Comparison of ENCODE assay signal across 8 mouse cellular contexts in the genomic region with DNA sequence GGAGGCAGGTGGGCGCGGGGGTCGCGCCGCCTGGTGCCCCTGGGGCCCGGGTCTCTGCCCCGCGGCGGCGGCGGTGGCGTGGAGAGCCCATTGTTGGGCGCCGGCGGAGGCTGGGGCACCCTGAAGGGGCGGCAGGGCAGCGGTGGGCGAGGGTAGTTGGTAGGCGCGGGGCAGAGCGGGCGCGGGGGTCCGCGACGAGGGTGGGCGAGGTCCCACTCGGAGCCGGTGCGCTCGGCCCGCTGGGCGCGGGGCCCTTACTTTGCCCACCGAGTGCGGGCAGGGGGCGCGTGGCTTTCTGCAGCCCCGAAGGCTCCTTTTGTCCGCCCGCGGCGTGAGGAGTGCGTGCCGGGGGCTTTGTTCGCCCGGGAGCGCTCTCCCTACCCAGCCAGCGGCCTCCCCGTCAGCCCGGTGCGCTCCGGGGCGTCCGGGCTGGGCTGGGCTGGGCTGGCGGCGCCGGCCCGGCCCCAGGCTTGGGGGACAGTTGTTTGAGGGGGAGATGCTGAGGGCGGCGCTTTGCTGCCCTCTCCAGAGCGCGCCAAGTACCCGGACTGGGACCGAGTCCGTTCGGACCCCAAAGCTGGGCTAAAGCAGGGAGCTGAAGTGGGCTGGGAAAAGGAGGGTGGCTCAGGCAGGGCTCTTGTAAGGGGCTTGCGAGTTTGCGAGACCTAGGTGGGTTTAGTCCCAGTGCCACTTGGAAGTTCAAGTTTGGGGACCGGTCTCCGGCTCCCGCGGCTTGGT. TPM values are rescaled to one million over a fixed set of nuclear protein-coding genes. Genes with fewer than 3 reads are reported as not detected.
A peak's percentile ranks its signal among the peaks of the same experiment; 100 is the strongest.
DNase-seq lines count a peak whose midpoint lies in the region; ATAC-seq and TF ChIP-seq lines count a peak whose summit lies in the region.

No protein-coding gene starts in this region.

- peak; percentile 25 for ATAC-seq in forebrain, embryonic 13.5 days
- no peak for ATAC-seq in intestine, embryonic 16.5 days

- no peak for TF ChIP-seq EP300 in MEL (IDR thresholded peaks at IDR 0.05; ENCODE audit: low read depth in 1 of 2, low read length in 2 of 2)

- no peaks in the 10 kb centered on the region for H3K9me3 ChIP-seq in MEL (replicated peaks; ENCODE audit: insufficient read depth, low read length)
- no peaks in the 10 kb centered on the region for H3K9me3 ChIP-seq in forebrain, embryonic 13.5 days (replicated peaks)
- no peaks in the 10 kb centered on the region for H3K9me3 ChIP-seq in intestine, embryonic 16.5 days (ENCODE audit: control insufficient read depth, low read length)

- peaks cover 38% of the 10 kb centered on the region for H3K79me2 ChIP-seq in MEL (ENCODE audit: control insufficient read depth, insufficient read depth, low read length, poor library complexity)

- H3K27me3 ChIP-seq in MEL (ENCODE audit: control insufficient read depth in 1 of 2, insufficient read depth in 2 of 2, low read length in 2 of 2), result no peaks in the 10 kb centered on the region
- no peaks in the 10 kb centered on the region for H3K27me3 ChIP-seq in forebrain, embryonic 13.5 days
- no peaks in the 10 kb centered on the region for H3K27me3 ChIP-seq in intestine, embryonic 16.5 days (replicated peaks; ENCODE audit: control insufficient read depth, insufficient read depth, low read length)
- H3K27me3 ChIP-seq in testis, adult 2 months (ENCODE audit: control insufficient read depth, insufficient read depth, low read length), result no peaks in the 10 kb centered on the region

- peak; percentile 36 for DNase-seq in gastrocnemius, postnatal 10 days
- DNase-seq in gastrocnemius, postnatal 25 days, result no peak
- DNase-seq in MEL (ENCODE audit: low read depth, low spot score), result peak; percentile 51
- peak; percentile 41 for DNase-seq in lung, postnatal 10 days
- no peak for DNase-seq in left cerebral cortex, postnatal 25 days (ENCODE audit: low spot score in 2 of 2)

- intact Hi-C loops in left cerebral cortex, postnatal 25 days (cut with DNase I), result loop anchor here (2.0 kb wide), 2 partner anchors 77 to 253 kb away; no protein-coding TSS in a partner anchor

- no peak; the same call in 1 of the 2 replicates for TF ChIP-seq RAD21 in MEL (IDR thresholded peaks at IDR 0.05; ENCODE audit: low read depth, low read length)

- peak overlapping the region; percentile 49 for H3K27ac ChIP-seq in MEL (ENCODE audit: control insufficient read depth, low read depth, low read length)
- peak overlapping the region; percentile 99 for H3K27ac ChIP-seq in forebrain, embryonic 13.5 days
- peak overlapping the region; percentile 77 for H3K27ac ChIP-seq in intestine, embryonic 16.5 days (ENCODE audit: low read length)
- H3K27ac ChIP-seq in testis, adult 2 months (ENCODE audit: control insufficient read depth, insufficient read depth, low read depth, low read length), result no peak overlapping the region

- WGBS in forebrain, embryonic 13.5 days, result 1% methylated on average over 35 of the region's 73 CpGs
- WGBS in intestine, embryonic 16.5 days, result under 1% methylated on average over 61 of the region's 73 CpGs

- H3K9ac ChIP-seq in MEL (ENCODE audit: control insufficient read depth, low read depth, low read length, poor library complexity, severe bottlenecking), result peak overlapping the region; percentile 94
- peak overlapping the region; percentile 100 for H3K9ac ChIP-seq in forebrain, embryonic 13.5 days
- H3K9ac ChIP-seq in intestine, embryonic 16.5 days (ENCODE audit: low read depth, low read length), result peak overlapping the region; percentile 98

- peak overlapping the region; percentile 94 for H3K4me2 ChIP-seq in forebrain, embryonic 13.5 days
- H3K4me2 ChIP-seq in intestine, embryonic 16.5 days (ENCODE audit: low read depth, low read length), result peak overlapping the region; percentile 81

- no peak for TF ChIP-seq POLR2A in MEL (IDR thresholded peaks at IDR 0.05; ENCODE audit: control insufficient read depth in 1 of 2, insufficient read depth in 1 of 2, low read depth in 1 of 2, low read length in 2 of 2, poor library complexity in 1 of 2)
- no peak for TF ChIP-seq POLR2A in testis, adult 2 months (IDR thresholded peaks at IDR 0.05; ENCODE audit: control insufficient read depth, low read depth, low read length)

- H3K4me3 ChIP-seq in MEL (ENCODE audit: control insufficient read depth in 1 of 2, insufficient read depth in 1 of 2, low read depth in 2 of 2, low read length in 2 of 2), result peak overlapping the region; percentile 70 to 79
- H3K4me3 ChIP-seq in forebrain, embryonic 13.5 days, result peak overlapping the region; percentile 100
- H3K4me3 ChIP-seq in intestine, embryonic 16.5 days (ENCODE audit: low read length), result peak overlapping the region; percentile 99
- H3K4me3 ChIP-seq in testis, adult 2 months (ENCODE audit: control insufficient read depth, low read depth, low read length), result peak overlapping the region; percentile 84

- peaks cover 1 to 16% of the 10 kb centered on the region in 2 experiments for H3K36me3 ChIP-seq in MEL (ENCODE audit: control insufficient read depth in 1 of 2, insufficient read depth in 2 of 2, low read length in 2 of 2)
- peaks cover 32% of the 10 kb centered on the region for H3K36me3 ChIP-seq in forebrain, embryonic 13.5 days (ENCODE audit: poor library complexity, severe bottlenecking)
- 0 out of 2 replicates have a peak, but pooled peaks cover 3% of the 10 kb centered on the region for H3K36me3 ChIP-seq in intestine, embryonic 16.5 days (ENCODE audit: control insufficient read depth, insufficient read depth, low read length)
- no peaks in the 10 kb centered on the region for H3K36me3 ChIP-seq in testis, adult 2 months (ENCODE audit: control insufficient read depth, insufficient read depth, low read length)

- 0 out of 6 replicates have a peak, but pooled peaks of 1 of the 3 experiments have one; percentile 4 for TF ChIP-seq CTCF in MEL (IDR thresholded peaks at IDR 0.05 in 2 of 3, conservative IDR thresholded peaks at IDR 0.05 in 1 of 3; ENCODE audit: control insufficient read depth in 1 of 3, insufficient read depth in 1 of 3, low read depth in 2 of 3, low read length in 3 of 3, poor library complexity in 1 of 3, severe bottlenecking in 1 of 3)
- TF ChIP-seq CTCF in testis, adult 2 months (IDR thresholded peaks at IDR 0.05; ENCODE audit: control insufficient read depth, insufficient read depth, insufficient replicate concordance, low read depth, low read length), result no peak

- peaks cover 0 to 27% of the 10 kb centered on the region in 2 experiments; a peak in 2 of 4 replicates for H3K4me1 ChIP-seq in MEL (ENCODE audit: control insufficient read depth in 1 of 2, insufficient read depth in 2 of 2, low read length in 2 of 2)
- peaks cover 72% of the 10 kb centered on the region for H3K4me1 ChIP-seq in forebrain, embryonic 13.5 days
- peaks cover 42% of the 10 kb centered on the region for H3K4me1 ChIP-seq in intestine, embryonic 16.5 days (ENCODE audit: control insufficient read depth, insufficient read depth, low read length)
- H3K4me1 ChIP-seq in testis, adult 2 months (ENCODE audit: control insufficient read depth, insufficient read depth, low read length), result peaks cover 44% of the 10 kb centered on the region

TF ChIP-seq in MEL, 35 proteins besides CTCF, POLR2A, EP300 and RAD21:
- TF ChIP-seq UBTF (IDR thresholded peaks at IDR 0.05; ENCODE audit: borderline replicate concordance, insufficient read depth, low read depth, low read length) (0 out of 2 replicates have a peak, but pooled peaks have one; percentile 19), POLR2AphosphoS5 (IDR thresholded peaks at IDR 0.05; ENCODE audit: borderline replicate concordance, low read depth, low read length) (no peak)

RNA-seq across cellular contexts. Expression of a gene that starts 1.6 kb away (rescaled TPM):
- 10 to 100 TPM; 29.4 to 35.1 TPM for total RNA-seq in gastrocnemius, postnatal 10 days (2021)
- total RNA-seq in gastrocnemius, postnatal 25 days (2021), result 10 to 100 TPM; 18.7 to 19.5 TPM
- total RNA-seq in MEL (2012; rRNA removed), result 28.3 and 30.5 TPM in 2 replicates
- 100 to 1,000 TPM; 116 to 242 TPM for polyA plus RNA-seq in MEL (2012; ENCODE audit: insufficient read depth in 1 of 2, insufficient read length in 2 of 2, low read depth in 1 of 2, low replicate concordance in 2 of 2, missing spikeins in 1 of 2)
- polyA plus RNA-seq in forebrain, embryonic 13.5 days (2015; fragmentation: Nextera tagmentation; extraction: Ambion mirVana), result 168 and 173 TPM in 2 replicates
- 38.0 and 53.4 TPM in 2 replicates for polyA plus RNA-seq in intestine, embryonic 16.5 days (2015; fragmentation: Nextera tagmentation; extraction: Ambion mirVana)
- 38.3 and 44.1 TPM in 2 replicates for polyA plus RNA-seq in testis, adult 2 months (2012; rRNA removed)
- total RNA-seq in left cerebral cortex, postnatal 25 days (2021), result 100 to 1,000 TPM; 138 to 157 TPM

Comparison
In these comparisons a context has a peak if more than half of its experiments do, and no peak if none do; other contexts are left out.
1. DNase-seq: peak in gastrocnemius, postnatal 10 days (single experiment), MEL (single experiment) and lung, postnatal 10 days (single experiment); none in gastrocnemius, postnatal 25 days (single experiment) and left cerebral cortex, postnatal 25 days (0 of 2).
2. Peak in every context shown above with its lines, with median percentiles within 50 percentile points of each other: H3K4me3 ChIP-seq and H3K9ac ChIP-seq.